Mouse (Mus musculus) c-Kit-positive CD71-positive TER-119-negative erythroid progenitor cells, embryonic 14.5 days (primary cell): ENCODE measurements around the gene Myo15b.
"Not testable (repeated sequence)": the region's sequence is repeated elsewhere in the genome, so short reads cannot be mapped to it uniquely, and the experiment has no call there.

Source experiments
- DNase-seq: peaks from one replicate; pipeline ENCODE4 v3.0.0-alpha.2; 2013; ENCODE audit warnings: low read depth

Myo15b gene

DNA sequence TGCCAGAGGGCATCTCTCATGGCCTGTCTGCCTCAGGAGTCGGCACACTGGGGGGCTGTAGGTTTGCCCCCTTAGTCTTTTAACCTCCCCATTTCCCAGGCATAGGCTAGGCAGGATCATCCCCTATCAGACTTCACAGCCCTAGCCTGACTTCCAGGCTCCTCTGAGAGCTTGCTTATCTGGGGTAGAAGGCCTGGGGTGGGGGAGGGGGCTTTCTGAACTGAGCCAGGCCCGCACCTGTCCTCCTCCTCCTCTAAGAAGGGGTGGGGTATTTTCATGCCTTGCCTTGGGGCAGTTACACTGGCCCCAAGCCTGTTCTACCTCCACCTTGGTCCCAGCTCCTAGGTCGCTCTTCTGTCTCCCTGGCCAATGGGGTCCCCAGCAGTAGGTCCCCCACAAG is 26.7 kb upstream of the Myo15b start:
- peak; percentile 51 for DNase-seq

DNA sequence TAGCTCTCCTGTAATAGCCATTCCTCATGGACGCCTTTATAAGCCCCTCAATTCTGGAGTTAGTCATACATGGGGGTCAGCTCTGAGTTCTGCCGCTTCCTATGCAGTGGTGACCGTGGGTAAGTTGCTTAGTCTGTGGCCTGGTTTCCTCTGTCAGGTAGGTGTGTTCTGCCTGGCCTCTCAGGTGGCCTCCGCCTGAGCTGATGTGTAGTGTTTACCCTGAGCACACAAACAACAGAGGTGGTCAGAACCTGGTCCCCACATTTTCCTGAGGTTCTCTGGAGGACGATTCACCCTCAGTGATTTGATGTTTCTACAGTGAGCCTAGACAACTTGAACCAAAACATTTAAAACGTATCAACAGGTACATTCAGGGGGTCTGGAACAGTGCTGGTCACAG is 26.1 kb upstream of the Myo15b start:
- DNase-seq = no peak

DNA sequence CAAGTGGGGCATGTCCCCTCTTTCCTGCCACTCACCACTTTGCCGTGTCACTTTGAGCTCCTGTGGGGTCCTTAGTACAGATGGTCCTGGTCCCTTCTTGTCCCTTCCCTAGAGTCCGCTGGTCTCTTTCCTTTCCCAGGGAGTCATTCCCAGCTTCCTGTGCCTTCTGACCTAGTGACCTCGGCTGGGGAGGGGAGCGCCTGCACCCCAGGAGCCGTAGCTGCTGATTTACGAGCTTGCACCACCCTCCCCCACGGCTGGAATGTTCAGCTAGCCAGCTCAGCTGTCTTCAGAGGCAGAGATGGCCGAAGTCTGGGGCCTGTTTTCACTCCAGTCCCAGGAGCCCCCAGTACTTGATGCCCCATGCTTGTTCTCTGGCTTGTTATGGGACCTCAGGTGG is 25.7 kb upstream of the Myo15b start:
- DNase-seq = no peak

DNA sequence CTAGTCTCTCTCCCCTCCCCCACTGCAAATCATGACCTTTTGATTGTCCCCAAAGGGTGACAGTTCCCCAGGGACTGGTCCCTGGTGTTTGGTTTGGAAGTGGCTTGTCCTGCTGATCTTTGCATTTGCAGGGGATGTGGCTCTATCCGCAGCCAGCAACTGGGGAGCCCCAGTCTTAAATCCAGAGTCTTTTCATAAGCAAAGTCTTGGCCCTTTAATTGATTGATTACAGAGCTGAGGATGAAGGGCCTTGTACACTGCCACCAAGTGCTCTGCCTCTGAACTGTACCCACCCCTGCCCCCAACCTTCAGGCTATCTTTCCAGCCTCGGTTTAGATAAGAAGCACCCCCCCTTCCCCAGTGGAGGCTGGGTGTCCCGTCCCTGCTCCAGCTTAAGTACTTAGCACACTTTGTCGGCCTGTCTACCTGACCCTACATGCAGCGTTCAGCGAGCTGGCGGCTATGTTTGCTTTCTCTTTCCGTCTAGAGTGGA is 25.1 kb upstream of the Myo15b start:
- DNase-seq = no peak

DNA sequence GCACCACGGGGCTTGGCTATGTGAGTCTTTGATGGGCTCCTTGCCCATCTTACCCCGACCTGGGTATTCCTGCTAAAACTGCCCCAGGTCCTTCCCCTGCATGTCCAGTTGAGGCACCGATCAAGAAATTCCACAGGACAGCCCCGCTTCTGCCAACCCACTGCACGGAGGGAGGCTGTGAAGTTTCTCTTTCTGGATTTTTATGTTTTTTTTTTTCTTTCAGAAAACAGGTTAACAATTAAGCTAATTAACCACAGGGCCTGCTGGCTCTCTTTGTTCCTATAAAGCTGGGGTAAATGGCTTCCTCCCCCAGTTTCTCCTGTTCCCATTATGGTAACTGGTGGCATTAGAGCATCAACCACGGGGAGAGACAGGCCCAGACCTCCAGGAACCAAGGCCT is 24.2 kb upstream of the Myo15b start:
- no peak for DNase-seq

DNA sequence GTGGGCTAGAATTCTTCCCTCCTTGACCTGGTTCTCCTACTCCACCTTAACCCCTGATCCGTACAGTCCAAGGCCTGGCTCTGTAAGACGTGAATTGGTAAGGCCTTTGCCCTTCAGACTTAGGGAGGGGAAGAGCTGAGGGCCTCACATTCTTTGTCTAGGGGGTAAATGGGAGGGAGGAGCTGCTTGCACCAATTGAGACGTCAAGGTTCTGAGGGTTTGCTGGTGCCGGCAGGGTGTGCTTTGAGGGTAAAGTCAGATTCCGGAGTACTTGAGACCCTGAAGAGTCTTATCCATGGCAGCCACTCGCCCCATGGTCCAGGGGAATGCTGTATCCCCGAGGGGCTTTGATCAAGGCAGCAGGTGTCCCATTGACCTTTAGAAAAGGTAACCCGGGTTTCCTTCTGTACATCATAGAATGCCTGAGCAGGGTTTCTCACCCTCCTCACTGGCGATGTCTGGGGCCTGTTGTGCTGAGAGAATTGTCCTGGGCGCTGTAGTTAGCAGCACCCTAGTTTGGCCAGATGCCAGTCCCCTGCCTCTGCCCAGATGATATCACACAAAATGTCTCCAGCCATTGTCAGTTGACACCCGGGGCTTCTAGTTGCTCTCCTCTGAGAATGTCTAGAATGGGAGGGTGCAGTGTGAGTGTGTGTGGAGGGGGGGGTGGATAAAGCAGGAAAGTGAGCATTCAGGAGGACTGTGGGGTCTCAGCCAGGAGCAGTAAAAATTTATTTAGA is 21.4 kb upstream of the Myo15b start:
- DNase-seq = no peak

DNA sequence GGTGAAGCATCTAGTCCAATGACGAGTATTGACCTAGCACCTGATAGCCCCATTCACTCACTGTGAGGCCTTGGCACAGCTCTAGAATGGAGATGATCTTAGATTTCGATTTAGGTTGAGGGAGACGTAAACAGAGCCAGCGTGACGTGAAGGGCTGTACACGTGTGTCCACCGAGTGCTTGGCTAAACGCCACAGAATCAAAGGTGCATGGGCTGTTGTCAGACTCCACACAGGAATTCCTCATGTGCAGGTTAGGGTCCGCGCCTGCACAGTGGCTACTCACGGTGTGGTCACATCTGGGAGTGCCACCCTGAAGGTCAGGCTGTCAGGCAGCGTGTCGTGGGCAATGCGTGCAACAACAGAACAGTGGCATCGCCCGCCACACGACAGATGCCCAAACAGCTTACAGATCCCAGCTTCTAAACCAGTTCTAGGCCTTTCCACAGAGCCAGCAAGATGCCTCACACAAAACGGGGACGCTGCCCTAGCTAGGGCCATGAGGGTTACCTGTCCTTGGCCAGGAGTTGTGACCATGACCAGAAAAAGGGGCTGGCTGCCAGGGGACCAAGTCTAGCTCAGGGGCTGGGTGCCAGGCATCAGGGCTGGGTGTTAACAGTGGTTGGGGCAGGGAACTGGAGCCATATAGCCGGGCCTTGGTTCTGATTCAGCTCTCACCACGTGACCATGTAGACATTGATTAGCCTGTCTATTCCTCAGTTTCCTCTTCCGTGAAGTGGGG is 20.4 kb upstream of the Myo15b start:
- DNase-seq = no peak

DNA sequence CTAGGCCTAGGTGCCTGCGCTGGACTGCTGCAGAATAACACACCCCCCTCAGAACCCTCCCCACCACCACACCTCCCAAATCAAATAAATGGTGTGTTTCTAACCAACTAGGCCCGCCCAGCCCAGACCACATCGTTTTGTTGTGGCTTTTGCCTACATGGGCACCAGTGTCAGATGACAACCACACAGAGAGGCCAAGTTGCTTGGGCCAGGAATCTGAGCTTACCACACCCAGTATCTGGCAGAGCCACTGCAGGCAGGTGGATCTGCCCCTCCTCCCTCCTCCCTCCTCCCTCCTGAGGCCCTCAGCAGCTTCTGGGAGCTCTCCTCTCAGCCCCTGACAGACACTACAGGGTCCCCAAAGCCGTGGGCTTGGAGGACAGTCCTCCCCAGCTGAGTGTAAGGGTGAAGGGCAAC is 19.3 kb upstream of the Myo15b start:
- no peak for DNase-seq

DNA sequence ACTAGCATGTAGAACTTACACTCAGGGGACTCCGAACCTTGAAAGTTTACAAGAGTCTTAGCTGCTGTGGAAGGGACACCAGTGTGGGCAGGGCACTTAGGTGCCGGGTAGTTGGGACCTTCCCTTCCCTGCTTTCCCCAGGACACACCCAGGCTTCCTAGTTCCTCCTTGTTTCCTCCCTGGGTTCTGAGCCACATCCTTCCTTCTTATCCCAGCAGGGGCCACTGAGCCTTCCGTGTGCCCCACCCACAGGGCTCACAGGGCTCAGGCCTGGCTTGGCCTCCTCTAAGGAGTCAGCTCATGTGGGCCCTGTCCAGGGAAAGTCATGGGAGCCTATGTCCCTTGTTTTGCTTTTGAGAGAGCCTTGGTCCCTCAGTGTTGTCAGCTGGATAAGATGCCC is 18.5 kb upstream of the Myo15b start:
- DNase-seq = no peak

DNA sequence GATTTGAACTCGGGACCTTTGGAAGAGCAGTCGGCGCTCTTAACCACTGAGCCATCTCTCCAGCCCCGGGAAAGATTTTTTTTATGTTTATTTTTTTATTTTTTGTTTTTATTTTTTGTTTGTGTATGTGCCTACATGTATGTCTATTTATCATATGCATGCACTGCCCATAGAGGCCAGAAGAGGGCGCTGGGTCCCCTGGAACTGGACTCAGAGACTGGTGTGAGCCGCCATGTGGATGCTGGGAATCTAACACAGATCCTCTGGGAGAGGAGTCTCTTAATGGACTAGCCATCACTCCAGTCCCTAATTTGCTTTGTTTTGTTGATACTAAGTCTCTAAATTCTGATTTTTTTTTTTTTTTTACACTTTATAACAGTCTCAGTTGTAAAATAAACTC is 17.2 kb upstream of the Myo15b start:
- no peak for DNase-seq

DNA sequence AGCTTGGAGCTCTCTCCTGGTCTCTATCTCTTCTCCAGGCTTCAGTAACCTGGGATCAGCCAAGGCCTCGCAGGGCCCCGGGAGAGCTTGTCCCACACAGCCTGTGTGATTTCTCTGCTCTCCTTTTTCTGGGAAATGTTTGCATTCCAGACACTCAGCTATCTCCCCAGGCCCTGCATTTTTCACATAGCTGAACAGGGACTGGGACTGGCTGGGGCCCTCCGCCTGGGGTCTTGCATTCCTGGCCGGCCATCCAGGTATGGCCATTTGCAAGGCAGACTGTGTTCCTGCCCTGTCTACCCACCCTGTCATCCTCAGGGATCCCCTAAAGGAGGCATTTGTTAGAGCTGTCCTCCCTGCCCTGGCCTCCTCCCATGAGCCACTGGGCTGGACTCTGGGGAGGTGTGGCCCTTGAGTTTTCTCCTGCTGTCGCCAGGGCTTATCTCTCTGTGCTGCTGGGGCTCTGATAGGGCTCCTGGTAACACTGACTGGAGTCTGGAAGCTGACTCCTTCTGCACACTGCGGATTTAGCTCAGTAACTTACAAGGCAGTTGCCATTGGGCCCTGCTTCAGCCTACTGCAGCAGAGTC is 16.1 kb upstream of the Myo15b start:
- DNase-seq = peak; percentile 86

DNA sequence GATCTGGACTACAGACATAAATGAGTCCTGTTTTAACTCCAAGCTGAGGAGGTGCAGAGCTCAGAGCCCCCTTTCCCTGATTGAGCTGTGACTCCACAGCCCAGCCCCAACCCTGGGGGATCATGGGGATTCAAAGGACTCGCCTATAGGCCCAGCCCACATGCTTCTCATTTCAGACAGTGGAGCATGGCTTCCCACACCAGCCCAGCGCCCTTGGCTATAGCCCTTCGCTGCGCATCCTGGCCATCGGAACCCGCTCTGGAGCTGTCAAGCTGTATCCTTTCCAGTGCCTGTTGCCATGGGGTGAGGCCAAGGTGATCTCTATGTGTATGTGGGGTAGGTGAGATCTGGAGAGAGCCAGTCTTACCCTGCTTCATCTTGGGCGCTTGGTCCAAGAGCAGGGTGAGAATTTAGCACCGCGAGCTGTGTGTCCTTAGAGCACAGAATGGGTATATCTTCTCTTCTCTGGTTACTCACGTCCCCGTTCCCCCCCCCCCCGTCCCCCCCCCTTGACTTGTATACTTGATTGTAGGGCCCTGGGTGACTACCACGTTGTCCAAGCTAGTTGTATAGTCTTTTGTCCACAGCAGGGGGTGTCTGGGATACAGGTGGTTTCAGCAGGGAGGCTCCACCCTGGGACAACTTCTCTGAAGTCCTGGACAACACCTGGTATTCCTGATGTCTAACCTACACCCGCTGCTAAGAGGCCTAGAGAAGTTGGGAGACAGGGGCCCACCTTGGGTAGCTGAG is 14.9 kb upstream of the Myo15b start:
- DNase-seq = no peak

DNA sequence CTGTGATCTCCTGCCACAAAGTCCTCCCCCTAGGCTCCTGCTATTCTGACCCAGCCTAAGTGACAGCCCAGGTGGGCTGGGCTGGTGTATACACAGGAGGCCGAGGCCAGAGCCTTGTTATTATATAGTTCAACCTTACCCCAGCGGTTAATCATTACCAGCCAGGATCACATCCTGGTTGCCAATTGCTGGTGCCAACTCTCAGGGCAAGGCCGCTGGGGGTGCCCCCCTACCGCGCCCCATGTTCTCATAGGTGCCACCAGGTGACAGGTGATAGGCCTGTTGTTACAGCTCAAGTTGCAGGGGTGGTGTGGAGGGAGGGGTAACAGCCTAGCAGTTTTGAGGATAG is 14.3 kb upstream of the Myo15b start:
- DNase-seq = no peak

DNA sequence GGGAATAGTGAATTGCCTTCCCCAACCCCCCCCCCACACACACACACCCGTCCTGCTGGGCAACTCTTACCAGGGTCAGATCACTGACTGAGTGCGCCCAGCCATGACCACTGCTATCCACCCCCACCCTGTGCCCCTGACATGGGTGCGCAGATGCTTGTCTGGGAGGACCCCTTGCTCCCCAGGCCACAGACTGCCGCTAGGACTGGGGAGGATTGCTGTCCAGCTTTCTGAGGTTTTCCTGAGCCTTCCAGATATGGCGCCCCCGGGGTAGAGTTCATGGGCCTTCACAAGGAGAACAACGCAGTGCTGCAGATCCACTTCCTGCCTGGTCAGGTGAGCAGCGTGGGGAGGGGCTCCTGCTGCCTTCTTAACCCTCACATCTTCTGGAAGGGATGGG is 14.0 kb upstream of the Myo15b start:
- DNase-seq = no peak

DNA sequence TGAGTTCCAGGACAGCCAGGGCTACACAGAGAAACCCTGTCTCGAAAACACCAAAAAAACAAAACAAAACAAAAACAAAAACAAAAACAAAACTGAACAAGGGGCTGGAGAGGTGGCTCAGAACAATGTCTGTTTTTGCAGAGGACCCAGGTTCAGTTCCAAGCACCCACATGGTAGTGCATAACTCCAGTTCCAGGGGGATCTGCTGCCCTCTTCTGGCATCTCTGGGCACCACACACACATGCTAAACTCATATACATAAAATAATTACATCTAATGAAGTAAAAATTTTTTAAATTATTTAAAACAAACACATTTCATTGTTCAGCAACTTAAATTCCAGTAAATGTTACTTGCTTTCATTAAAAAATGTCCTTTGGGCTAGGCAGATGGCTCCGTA is 12.4 kb upstream of the Myo15b start:
- DNase-seq = no peak

DNA sequence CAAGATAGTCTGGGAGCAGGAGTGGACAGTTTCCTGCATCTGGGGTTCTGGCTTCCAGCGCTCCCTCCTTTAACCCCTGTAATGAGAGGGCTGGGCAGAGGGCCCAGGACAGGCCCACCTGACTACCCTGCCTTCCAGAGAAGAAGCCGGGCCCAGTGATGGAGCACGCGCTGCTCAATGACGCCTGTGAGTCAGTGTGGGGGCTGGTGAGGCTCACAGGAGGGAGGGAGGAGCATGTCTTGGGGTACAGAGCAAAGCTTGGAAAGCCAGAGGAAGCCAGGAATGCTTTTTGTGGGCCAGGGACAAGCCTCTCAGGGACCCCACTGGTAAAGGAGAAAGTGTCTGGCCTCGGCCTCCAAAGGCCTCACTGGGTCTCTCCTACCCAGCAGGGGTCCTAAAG is 3.5 kb upstream of the Myo15b start:
- DNase-seq = no peak

DNA sequence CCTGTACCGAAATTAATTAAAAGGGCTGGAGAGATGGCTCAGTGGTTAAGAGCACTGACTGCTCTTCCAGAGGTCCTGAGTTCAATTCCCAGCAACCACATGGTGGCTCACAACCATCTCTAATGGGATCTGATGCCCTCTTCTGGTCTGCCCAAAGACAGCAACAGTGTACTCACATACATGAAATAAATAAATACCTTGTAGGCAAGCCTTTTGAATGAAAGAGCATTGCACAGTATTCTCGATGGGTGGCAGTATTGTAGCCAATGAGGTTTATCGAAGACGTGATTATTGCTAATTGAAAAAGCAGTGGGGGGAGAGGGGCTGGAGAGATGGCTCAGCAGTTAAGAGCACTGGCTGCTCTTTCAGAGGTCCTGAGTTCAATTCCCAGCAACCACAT is 1.1 kb upstream of the Myo15b start:
- not testable (repeated sequence) for DNase-seq

DNA sequence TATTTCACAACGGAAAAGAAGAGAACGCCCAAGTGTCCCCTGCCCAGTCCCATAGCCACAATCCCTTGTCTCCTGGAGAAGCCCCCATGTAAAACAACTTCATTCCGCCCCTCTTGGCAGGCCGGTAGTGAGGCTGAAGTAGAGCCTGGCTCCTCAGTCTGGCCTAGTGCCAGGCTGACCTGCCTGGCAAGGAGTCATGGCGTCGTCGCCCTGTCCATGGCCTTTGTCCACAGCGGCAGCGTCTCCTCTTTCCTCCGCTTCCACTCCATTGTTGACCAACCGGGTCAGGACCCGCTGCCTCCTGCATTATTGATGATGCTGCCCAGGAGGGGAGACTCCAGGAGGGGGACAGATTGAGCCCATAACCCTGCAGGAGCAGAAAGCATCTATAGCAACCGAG is 270 bp upstream of the Myo15b start:
- DNase-seq = no peak

DNA sequence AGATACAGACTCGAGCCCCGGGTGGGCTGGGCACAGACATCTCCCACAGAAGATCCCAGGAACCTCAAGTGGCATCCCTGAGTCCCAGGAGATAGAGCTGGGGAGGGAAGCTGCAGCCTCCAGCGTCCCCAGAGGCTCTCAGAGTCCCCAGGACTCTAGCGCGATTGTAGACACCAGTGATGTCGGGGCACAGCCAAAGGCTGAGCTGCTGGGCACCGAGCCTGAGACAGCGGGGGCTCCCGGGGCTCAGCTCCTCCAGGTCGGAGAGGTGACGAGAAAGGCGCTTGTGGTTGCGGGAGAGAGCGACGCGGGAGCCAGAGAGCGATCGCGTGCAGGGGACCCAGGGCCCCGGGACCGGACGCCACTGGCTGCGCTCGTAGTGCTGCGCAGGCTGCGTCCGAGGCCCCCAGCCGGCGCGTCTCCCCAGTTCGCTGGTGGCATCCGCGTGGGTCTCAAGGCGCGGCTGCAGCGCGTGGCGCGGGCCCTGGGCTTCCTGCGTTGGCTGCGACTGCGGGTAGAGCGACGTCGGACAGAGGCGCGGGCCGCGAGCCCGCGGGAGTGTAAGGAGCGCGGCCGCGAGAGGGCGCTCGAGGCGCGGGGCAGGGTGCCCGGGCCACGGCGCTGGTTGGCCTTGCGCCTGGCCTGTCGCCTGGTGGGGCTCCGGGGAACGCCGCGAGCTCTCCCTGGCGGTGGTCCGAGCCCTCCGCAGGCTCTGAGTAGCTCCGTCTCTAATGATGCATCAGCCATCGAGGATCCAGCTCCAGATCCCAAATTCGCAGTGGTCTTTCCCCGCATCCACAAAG is 1.1 kb downstream of the Myo15b start:
- DNase-seq = peak; percentile 66

DNA sequence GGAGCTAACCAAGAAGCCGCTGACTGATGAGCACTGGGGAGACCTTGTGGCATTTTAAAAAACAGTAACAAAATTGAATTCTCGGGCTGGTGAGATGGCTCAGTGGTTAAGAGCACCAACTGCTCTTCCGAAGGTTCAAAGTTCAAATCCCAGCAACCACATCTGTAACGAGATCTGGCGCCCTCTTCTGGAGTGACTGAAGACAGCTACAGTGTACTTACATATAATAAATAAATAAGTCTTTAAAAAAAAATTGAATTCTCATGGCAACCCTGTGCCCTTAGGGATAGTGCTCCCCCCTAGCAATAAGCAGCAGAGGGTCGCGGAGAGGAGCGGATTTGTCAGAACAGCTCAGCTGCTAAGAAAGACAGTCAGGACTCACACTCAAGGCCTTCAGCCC is 5.7 kb downstream of the Myo15b start:
- DNase-seq = no peak

DNA sequence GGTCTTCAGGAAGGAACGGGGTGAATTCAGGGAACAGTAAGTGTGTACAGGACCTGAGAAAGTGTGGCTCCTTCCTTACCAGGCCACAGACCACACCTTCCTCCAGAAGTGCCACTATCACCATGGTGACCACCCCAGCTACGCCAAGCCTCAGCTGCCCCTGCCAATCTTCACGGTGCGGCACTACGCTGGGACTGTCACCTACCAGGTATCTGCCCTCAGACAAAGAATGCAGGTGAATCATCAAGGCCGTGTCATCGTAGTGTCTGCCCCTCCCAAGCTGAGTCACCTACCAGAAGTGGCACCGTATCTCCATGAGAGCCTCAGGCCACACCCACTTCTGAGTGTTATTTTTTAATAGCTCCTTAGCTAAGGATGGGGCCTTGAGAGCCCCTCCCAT is 11.2 kb downstream of the Myo15b start:
- peak; percentile 44 for DNase-seq

DNA sequence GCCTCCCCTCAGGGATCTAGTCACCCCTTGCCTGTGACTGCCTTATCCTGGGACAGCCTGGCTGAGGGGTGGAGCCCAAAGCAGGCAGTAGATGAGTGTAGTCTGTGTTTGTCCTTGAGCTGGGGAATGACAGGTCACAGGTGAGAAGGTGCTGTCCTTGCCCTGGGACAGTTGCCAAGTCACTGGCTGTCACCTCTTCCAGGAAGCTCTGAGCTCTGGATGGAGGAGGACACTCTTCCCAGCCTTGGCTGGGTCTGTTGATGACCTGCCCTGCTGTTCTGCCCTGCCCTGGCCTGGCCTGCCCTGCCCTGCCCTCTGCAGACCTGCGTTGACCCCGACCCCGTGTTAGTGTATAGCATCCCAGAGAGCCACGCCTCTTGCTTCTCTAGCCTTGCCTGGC is 14.2 kb downstream of the Myo15b start:
- DNase-seq = no peak
